Mouse (Mus musculus) midbrain, embryonic 15.5 days (tissue): Measurements from ENCODE around the gene Ttc5. TPM values are rescaled to one million over a fixed set of nuclear protein-coding genes. Genes with fewer than 3 reads are reported as not detected.
A peak's percentile ranks its signal among the peaks of the same experiment; 100 is the strongest.
"Not testable (repeated sequence)": the region's sequence is repeated elsewhere in the genome, so short reads cannot be mapped to it uniquely, and the experiment has no call there.

Source experiments
- ATAC-seq: fragments of 200-750 bp; cut with Nextera tagmentation; replicated peaks from 2 replicates; pipeline ENCODE4 v1.8.0; 2017; ENCODE audit warnings: moderate TSS enrichment
- H3K27ac ChIP-seq: fragments of 300-500 bp; sonication (generic); 2 replicates; pipeline ENCODE4 v1.5.1; 2015; ENCODE audit warnings: mild to moderate bottlenecking, inconsistent platforms
- H3K27me3 ChIP-seq: fragments of 300-500 bp; sonication (generic); replicated peaks from 2 replicates; pipeline ENCODE4 v1.6.1; 2015; ENCODE audit warnings: inconsistent platforms
- H3K36me3 ChIP-seq: fragments of 300-500 bp; sonication (generic); replicated peaks from 2 replicates; pipeline ENCODE4 v1.6.1; 2015; ENCODE audit warnings: inconsistent platforms
- H3K4me1 ChIP-seq: fragments of 300-500 bp; sonication (generic); 2 replicates; pipeline ENCODE4 v1.6.1; 2015; ENCODE audit warnings: inconsistent platforms
- H3K4me2 ChIP-seq: fragments of 300-500 bp; sonication (generic); 2 replicates; pipeline ENCODE4 v1.6.1; 2015; ENCODE audit warnings: inconsistent platforms, mild to moderate bottlenecking, moderate library complexity
- H3K4me3 ChIP-seq: fragments of 300-500 bp; sonication (generic); 2 replicates; pipeline ENCODE4 v1.5.1; 2015; ENCODE audit warnings: mild to moderate bottlenecking, inconsistent platforms
- H3K9ac ChIP-seq: fragments of 300-500 bp; sonication (generic); 2 replicates; pipeline ENCODE4 v1.6.1; 2015; ENCODE audit warnings: mild to moderate bottlenecking, inconsistent platforms
- H3K9me3 ChIP-seq: fragments of 300-500 bp; sonication (generic); 2 replicates; pipeline ENCODE4 v1.6.1; 2016; ENCODE audit warnings: inconsistent platforms
- WGBS: fragments of 180-500 bp; shearing (Covaris S2); methylation state at CpG from one replicate; pipeline ENCODE4 v1.1.7; 2015; ENCODE audit warnings: mixed read lengths; 5-methylcytosine and 5-hydroxymethylcytosine counted together
- polyA plus RNA-seq: library from polyadenylated mRNA; unstranded; fragments of >200 nt; fragmentation: Nextera tagmentation; extraction: Ambion mirVana; gene quantifications from 2 replicates; pipeline ENCODE4 v1.2.1, GENCODE M21; 2015

The Ttc5 gene
- 137 and 142 TPM in 2 replicates for polyA plus RNA-seq

DNA sequence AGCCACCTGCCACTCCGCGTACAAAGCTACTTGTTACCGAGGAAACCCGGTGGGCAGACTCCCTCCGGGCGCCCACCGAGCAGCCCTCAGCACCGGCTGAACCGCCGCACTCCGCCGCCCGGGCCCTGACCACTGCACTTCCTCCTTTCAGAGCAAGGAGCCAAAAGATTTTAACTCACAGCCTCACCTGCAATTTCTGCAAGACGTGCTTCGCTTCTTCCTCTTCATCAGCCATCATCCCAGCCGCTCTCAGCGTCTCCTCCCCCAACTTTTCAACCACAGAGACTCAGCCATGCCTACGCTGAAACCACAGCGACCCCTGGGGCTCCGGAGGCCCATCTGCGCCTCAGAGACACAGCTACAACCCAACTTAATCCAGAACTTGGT lies at the start of gene Ttc5:
TSS of gene Ttc5 (minus strand) at position 269 of the 387 bp plus-strand sequence.
- peak; percentile 98 for ATAC-seq
- Histone ChIP-seq H3K9ac (peak within 1 kb of the TSS; percentile 71), H3K4me1 (peaks cover 16% of the 10 kb centered on the region), H3K27ac (peak within 1 kb of the TSS; percentile 85), H3K27me3 (no peaks in the 10 kb centered on the region), H3K36me3 (peaks cover 12% of the 10 kb centered on the region; the same call in 1 of the 2 replicates), H3K4me3 (peak within 1 kb of the TSS; percentile 56), H3K9me3 (no peaks in the 10 kb centered on the region), H3K4me2 (peak within 1 kb of the TSS; percentile 61)
- WGBS: 0% methylated on average over 21 of the region's 21 CpGs

DNA sequence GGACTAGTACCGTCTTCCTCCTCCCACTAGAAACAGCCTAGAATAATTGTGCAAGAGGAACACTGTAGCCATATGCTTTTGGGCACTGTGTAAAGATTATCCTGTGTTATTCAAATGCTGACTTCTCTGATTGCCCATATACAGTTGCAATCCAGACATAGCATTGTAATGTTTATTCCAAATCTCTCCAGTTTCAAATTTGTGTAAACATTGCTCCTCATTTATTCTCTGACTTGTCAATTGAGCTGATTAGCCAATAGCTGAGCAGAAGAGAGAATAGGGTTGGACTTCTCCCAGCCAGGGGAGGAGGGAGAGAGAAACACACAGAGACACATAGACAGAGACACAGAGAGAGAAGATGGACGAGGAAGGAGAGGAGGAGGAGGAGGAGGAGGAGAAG lies 49.1 kb upstream of the Ttc5 start:
- ATAC-seq: no peak
- 51% methylated on average over 2 of the region's 2 CpGs for WGBS

DNA sequence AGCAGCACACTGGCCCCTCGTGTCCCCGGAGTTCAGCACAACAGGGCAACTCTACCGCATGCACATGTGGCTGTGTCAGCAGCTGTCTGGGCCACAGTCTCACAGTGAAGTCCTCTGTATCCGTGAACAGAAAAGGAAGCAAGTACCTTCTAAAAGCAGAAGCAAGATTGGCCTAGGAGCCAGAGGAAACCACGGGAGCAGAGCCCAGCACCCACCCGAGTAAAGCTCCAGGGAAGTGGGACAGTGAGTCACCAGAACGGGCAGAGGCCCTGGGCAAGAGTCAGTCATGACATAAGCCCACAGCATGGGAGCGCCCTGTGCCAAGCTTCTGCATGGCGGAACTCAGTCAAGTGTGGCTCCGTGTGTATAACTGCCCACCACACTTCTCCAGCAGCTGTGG lies 48.6 kb upstream of the Ttc5 start:
- H3K4me2 ChIP-seq: no peak overlapping the region
- 86% methylated on average over 10 of the region's 10 CpGs for WGBS

More for the DNA sequence above, 49.1 kb upstream of the Ttc5 start:
- H3K9me3 ChIP-seq: no peaks in the 10 kb centered on the region
- no peak overlapping the region for H3K27ac ChIP-seq
- H3K4me3 ChIP-seq: no peak overlapping the region
- no peak overlapping the region for H3K9ac ChIP-seq
- no peaks in the 10 kb centered on the region for H3K27me3 ChIP-seq
- no peaks in the 10 kb centered on the region for H3K4me1 ChIP-seq
- H3K4me2 ChIP-seq: no peak overlapping the region
- H3K36me3 ChIP-seq: no peaks in the 10 kb centered on the region

DNA sequence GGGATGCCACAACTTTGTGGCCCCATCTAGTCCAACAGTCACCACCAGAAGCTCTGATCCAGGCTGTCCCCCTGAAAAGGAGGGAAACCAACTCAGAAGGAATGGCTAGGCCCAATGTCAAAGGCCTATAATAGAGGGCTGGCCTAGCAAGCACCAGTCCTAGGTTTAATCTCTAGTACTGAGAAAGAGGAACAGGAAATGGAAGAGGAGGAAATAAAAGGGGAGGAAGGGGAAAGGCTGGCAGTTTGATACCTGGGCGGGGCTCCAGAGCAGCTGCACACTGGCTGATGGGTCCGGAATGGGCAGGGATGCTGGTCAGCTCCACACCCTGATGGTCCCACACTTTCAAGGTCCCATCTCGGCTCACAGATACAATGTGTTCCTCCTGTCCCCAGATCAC lies 44.6 kb upstream of the Ttc5 start:
- no peaks in the 10 kb centered on the region for H3K27me3 ChIP-seq
- 81% methylated on average over 3 of the region's 3 CpGs for WGBS
- no peak overlapping the region for H3K27ac ChIP-seq
- H3K9me3 ChIP-seq: no peaks in the 10 kb centered on the region
- H3K4me2 ChIP-seq: no peak overlapping the region
- no peaks in the 10 kb centered on the region for H3K4me1 ChIP-seq
- ATAC-seq: no peak
- no peak overlapping the region for H3K9ac ChIP-seq
- no peak overlapping the region for H3K4me3 ChIP-seq
- no peaks in the 10 kb centered on the region for H3K36me3 ChIP-seq

More for the DNA sequence above, 48.6 kb upstream of the Ttc5 start:
- no peak overlapping the region for H3K9ac ChIP-seq
- H3K36me3 ChIP-seq: no peaks in the 10 kb centered on the region
- H3K9me3 ChIP-seq: no peaks in the 10 kb centered on the region
- no peaks in the 10 kb centered on the region for H3K27me3 ChIP-seq
- H3K27ac ChIP-seq: no peak overlapping the region
- no peak overlapping the region for H3K4me3 ChIP-seq
- ATAC-seq: no peak
- H3K4me1 ChIP-seq: no peaks in the 10 kb centered on the region

DNA sequence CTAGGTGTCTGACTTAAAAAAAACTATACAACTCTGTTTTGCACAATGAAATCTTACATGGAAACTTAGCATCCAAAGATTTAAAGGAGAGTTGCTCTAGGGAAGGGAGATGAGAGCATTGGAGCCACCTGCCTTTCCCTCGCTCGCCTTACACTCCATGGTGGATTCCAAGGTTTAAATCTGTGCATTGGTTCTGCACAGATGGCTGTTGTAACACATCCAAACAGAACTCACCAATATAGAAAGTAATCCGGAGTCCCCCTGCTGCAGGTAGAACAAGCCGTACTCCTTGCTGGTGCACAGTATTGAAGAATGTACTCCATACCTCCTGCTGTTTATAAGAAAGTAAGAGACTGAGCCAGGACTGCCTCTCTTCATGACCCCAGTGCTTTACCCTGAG lies 41.3 kb upstream of the Ttc5 start:
- Histone ChIP-seq H3K4me1 (no peaks in the 10 kb centered on the region), H3K9me3 (no peaks in the 10 kb centered on the region), H3K9ac (no peak overlapping the region), H3K36me3 (peaks cover 14% of the 10 kb centered on the region; the same call in 1 of the 2 replicates), H3K4me2 (no peak overlapping the region), H3K27ac (no peak overlapping the region), H3K27me3 (no peaks in the 10 kb centered on the region), H3K4me3 (no peak overlapping the region)
- no peak for ATAC-seq
- 92% methylated on average over 4 of the region's 4 CpGs for WGBS

DNA sequence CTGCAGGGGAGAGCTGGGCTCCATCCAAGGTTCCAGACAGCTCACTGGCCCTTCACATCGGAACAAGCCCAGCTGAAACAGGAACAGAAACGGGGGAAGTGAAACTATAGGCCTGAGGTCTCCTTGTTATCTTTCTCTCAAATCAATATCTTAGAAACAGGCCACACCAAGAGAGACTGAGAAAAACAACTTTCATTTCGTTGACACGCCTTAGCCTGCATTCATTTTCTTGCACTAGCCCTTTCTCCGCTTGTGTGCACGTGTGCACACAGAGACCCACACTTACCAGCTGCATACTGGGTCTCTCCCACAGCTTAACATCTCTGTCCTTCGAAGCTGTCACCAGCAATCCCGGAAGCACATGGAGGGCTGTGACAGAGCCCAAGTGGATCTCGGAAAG lies 38.9 kb upstream of the Ttc5 start:
- no peak overlapping the region for H3K27ac ChIP-seq
- H3K9ac ChIP-seq: no peak overlapping the region
- WGBS: 90% methylated on average over 9 of the region's 9 CpGs
- ATAC-seq: no peak
- no peaks in the 10 kb centered on the region for H3K9me3 ChIP-seq
- no peaks in the 10 kb centered on the region for H3K4me1 ChIP-seq
- H3K4me3 ChIP-seq: no peak overlapping the region
- no peak overlapping the region for H3K4me2 ChIP-seq
- peaks cover 37% of the 10 kb centered on the region for H3K36me3 ChIP-seq
- no peaks in the 10 kb centered on the region for H3K27me3 ChIP-seq

DNA sequence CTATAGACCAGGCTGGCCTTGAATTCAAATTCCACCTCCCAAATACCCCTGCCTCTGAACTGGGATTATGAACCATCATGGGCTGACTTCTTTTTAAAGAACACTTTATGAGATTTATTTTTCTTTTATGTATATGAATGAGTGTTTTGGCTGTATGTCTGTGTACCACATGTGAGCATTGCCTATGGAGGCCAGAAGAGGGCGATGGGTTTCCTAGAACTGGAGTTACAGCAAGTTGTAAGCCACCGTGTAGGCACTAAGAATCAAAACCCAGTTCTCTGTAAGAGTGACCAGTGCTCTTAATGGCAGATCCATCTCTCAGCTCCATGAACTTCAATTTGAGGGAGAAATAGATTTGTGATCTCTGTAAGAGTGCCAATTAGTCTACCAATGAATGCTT lies 37.9 kb upstream of the Ttc5 start:
- no peak for ATAC-seq
- H3K27ac ChIP-seq: no peak overlapping the region
- H3K4me1 ChIP-seq: no peaks in the 10 kb centered on the region
- WGBS: 77% methylated on average over 2 of the region's 2 CpGs
- no peaks in the 10 kb centered on the region for H3K9me3 ChIP-seq
- H3K9ac ChIP-seq: no peak overlapping the region
- H3K36me3 ChIP-seq: peaks cover 40% of the 10 kb centered on the region
- H3K4me2 ChIP-seq: no peak overlapping the region
- H3K4me3 ChIP-seq: no peak overlapping the region
- no peaks in the 10 kb centered on the region for H3K27me3 ChIP-seq

DNA sequence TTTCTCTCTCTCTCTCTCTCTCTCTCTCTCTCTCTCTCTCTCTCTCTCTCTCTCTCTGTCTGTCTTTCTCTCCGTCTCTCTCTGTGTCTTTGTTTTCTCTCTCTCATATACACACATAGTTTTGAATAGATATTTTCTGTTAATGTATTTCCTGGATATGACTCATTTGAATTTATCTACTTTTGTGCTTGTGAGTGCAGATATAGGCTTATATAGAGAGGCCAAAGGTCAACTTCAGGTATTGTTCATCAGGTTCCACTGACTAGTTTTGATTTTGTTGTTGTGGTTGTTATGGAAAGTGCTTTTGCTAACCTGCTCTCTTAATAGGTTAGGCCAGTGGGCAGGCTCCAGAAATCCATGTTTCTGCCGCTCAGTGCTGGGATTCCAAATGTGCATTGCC lies 27.7 kb upstream of the Ttc5 start:
- WGBS: 93% methylated on average over 2 of the region's 2 CpGs
- Histone ChIP-seq H3K36me3 (peaks cover 24% of the 10 kb centered on the region), H3K27me3 (no peaks in the 10 kb centered on the region)

DNA sequence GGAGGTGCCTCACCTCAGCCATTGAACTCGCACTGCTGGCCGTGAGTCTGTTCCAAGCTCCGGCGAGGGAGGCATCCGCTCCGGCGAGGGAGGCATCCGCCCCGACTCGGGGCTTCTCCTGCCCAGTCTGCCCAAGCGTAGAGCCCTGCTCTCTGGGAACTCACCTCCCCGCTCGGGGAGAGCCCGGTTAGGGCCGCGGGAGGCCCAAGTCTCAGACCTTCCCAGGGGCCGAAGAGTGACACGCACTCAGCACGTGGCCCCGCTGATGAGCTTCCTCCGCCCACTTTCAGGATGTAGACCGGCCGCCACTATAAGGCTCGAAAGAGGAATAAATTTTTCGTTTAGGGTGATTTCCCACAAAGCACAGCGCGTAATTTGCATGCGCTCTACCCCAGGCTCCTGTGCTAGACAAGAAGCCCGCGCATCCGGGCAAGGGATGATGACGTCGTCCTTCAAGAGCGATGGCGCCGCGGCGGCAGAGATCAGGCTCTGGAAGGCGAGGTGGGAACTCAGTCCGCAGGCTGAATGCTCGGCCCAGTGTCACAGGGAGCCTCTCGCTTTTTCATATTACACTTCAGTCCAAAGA lies 22.3 kb upstream of the Ttc5 start, which contains the start of the genes Ccnb1ip1 and Parp2:
TSS of gene Ccnb1ip1 (minus strand) at position 246 of the 586 bp plus-strand sequence.
TSS of gene Parp2 (plus strand) at position 355 of the 586 bp plus-strand sequence.
- peak; percentile 99 for ATAC-seq
- Histone ChIP-seq H3K9me3 (no peaks in the 10 kb centered on the region), H3K36me3 (0 out of 2 replicates have a peak, but pooled peaks cover 3% of the 10 kb centered on the region), H3K4me2 (peak within 1 kb of the TSS; percentile 52), H3K9ac (peak within 1 kb of the TSS; percentile 66), H3K27ac (peak within 1 kb of the TSS; percentile 83), H3K4me3 (peak within 1 kb of the TSS; percentile 55), H3K27me3 (no peaks in the 10 kb centered on the region), H3K4me1 (peaks cover 7% of the 10 kb centered on the region)
- WGBS: under 1% methylated on average over 42 of the region's 42 CpGs

More for the DNA sequence above, 27.7 kb upstream of the Ttc5 start:
- ATAC-seq: no peak
- Histone ChIP-seq H3K9me3 (no peaks in the 10 kb centered on the region), H3K4me2 (no peak overlapping the region), H3K4me3 (no peak overlapping the region), H3K9ac (no peak overlapping the region), H3K27ac (no peak overlapping the region), H3K4me1 (peaks cover 4% of the 10 kb centered on the region; the same call in 1 of the 2 replicates)

DNA sequence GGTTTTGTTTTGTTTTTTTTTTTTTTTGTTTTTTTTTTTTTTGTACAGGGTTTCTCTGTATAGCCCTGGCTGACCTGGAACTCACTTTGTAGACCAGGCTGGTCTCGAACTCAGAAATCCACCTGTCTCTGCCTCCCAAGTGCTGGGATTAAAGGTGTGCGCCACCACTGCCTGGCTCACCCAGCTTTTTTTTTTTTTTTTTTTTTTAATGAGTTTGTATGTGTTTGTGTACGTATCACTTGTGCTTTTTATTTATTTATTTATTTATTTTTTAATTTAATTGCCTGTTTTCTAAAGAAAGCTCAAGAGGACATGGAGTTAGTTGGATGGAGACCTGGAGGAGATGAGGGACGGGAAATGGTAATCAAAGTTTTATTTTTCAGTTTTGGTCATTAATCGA lies 21.1 kb upstream of the Ttc5 start:
- 91% methylated on average over 5 of the region's 5 CpGs for WGBS

DNA sequence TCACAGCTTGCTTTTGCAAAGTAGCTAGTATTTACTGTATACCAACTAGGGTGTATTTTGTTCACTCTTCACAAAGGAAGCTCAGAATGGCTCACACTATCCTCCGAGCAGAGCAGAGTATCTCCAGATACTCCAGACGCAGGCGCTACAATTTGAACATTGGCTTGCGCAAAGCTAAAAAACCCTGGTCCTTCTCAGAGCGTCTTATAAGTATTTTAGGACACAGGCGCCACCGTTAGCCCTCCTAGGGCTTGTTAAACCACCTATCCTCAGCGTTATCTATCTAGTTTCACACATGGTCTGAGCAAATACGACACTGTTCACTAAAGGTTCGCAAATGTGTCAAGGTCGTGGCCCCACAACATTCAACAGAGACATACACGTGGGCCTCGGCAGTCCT lies 19.4 kb upstream of the Ttc5 start:
- H3K36me3 ChIP-seq: no peaks in the 10 kb centered on the region
- 78% methylated on average over 13 of the region's 13 CpGs for WGBS
- H3K9me3 ChIP-seq: no peaks in the 10 kb centered on the region
- no peak overlapping the region for H3K9ac ChIP-seq
- peaks cover 9% of the 10 kb centered on the region for H3K4me1 ChIP-seq
- H3K4me2 ChIP-seq: no peak overlapping the region
- H3K4me3 ChIP-seq: no peak overlapping the region
- no peaks in the 10 kb centered on the region for H3K27me3 ChIP-seq
- no peak overlapping the region for H3K27ac ChIP-seq
- no peak for ATAC-seq

More for the DNA sequence above, 21.1 kb upstream of the Ttc5 start:
- peak overlapping the region; percentile 55 for H3K4me3 ChIP-seq
- not testable (repeated sequence) for H3K4me1 ChIP-seq, H3K27me3 ChIP-seq, H3K9me3 ChIP-seq, H3K9ac ChIP-seq, H3K36me3 ChIP-seq, ATAC-seq
- peak overlapping the region; percentile 52 for H3K4me2 ChIP-seq
- H3K27ac ChIP-seq: peak overlapping the region; percentile 83; the same call in 1 of the 2 replicates

DNA sequence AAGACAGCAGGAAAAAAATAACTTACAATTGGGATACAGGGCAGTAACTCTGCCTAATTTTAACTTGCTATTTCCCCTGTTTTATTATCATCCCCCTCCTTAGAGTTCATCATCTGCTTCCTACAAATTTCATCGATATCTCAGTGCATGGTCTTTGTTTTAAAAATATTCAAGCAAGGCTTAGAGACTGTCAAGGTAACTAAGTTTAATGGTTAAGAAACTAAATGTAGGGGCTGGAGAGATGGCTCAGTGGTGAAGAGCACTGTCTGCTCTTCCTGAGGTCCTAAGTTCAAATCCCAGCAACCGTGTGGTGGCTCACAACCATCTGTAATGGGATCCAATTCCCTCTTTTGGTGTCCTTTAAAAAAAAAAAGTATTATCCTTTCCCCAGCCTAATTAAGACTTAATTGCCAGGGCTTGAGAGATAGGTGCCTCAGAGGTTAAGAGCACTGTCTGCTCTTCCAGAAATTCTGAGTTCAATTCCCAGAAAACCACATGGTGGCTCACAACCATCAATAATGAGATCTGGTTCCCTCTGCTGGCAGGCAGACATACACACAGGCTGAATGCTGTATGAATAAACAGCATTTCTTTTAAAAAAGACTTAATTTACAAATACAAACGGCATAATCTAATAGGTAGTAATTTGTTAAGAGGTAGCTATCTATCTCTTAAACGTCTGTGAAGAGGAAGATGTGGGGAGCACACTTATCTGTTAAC lies 17.7 kb upstream of the Ttc5 start:
- Histone ChIP-seq H3K4me1 (peaks cover 5% of the 10 kb centered on the region), H3K4me3 (no peak overlapping the region), H3K9me3 (no peaks in the 10 kb centered on the region), H3K36me3 (no peaks in the 10 kb centered on the region), H3K27me3 (no peaks in the 10 kb centered on the region), H3K27ac (no peak overlapping the region), H3K4me2 (no peak overlapping the region), H3K9ac (no peak overlapping the region)
- ATAC-seq: no peak
- 61% methylated on average over 4 of the region's 4 CpGs for WGBS
